Comparison of ENCODE assay signal across 10 mouse cellular contexts in the genomic region with DNA sequence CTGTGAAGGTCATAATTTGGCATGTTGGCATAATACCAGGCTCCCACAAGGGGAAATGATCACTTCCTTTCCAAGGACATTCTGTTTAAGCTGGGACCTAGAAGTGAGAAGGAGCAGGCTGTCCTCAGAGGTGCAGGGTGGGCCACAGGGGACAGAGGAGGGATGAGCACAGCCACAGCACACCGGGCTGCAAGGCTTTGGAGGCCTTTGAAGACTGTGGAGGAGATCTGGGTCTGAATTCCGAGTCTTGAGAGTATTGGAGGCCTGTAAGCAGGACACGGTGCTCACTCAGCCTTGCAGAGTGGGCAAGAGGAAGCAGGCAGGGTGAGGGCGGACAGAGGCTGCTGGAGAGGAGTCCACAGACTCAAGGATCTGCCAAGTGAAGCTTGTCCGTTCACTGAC. TPM values are rescaled to one million over a fixed set of nuclear protein-coding genes. Genes with fewer than 3 reads are reported as not detected.
DNase-seq lines count a peak whose midpoint lies in the region; ATAC-seq lines count a peak whose summit lies in the region.
"Had no signal": no experiment of that assay in that cellular context is flagged by ENCODE, and none has a peak within 500 bp of the region (broad histone marks: within the 10 kb centered on the region; RNA-seq: fewer than 3 reads in every experiment).

No protein-coding gene starts in this region.

- intact Hi-C loops in heart, postnatal 36 days (cut with DNase I) = no loop called here

- 82% methylated on average over 5 of the region's 5 CpGs for WGBS in hindbrain, embryonic 13.5 days
- WGBS in hindbrain, embryonic 12.5 days = 90% methylated on average over 5 of the region's 5 CpGs
- WGBS in neural tube, embryonic 15.5 days = 85% methylated on average over 5 of the region's 5 CpGs

- H3K9ac ChIP-seq in hindbrain, embryonic 13.5 days = 0 out of 2 replicates have a peak overlapping the region, but pooled peaks have one; percentile 19
- H3K9ac ChIP-seq in hindbrain, embryonic 12.5 days = no peak overlapping the region
- no peak overlapping the region for H3K9ac ChIP-seq in neural tube, embryonic 15.5 days (replicated peaks)

- H3K4me3 ChIP-seq in hindbrain, embryonic 13.5 days = no peak overlapping the region
- no peak overlapping the region for H3K4me3 ChIP-seq in hindbrain, embryonic 12.5 days
- peak overlapping the region; percentile 81 for H3K4me3 ChIP-seq in megakaryocyte, embryonic 14.5 days (replicated peaks)
- no peak overlapping the region for H3K4me3 ChIP-seq in neural tube, embryonic 15.5 days (replicated peaks)

- peak; percentile 46 to 54 for DNase-seq in heart, postnatal 36 days
- peak; percentile 41 to 55 for DNase-seq in kidney, postnatal 4 days
- DNase-seq: cerebellum, adult 11-12 months; thymus, postnatal 4 days had no signal

- H3K4me2 ChIP-seq in hindbrain, embryonic 13.5 days = no peak overlapping the region
- H3K4me2 ChIP-seq in hindbrain, embryonic 12.5 days (replicated peaks) = no peak overlapping the region
- H3K4me2 ChIP-seq in neural tube, embryonic 15.5 days = no peak overlapping the region

- no peaks in the 10 kb centered on the region for H3K9me3 ChIP-seq in hindbrain, embryonic 13.5 days
- H3K9me3 ChIP-seq in hindbrain, embryonic 12.5 days (replicated peaks) = no peaks in the 10 kb centered on the region
- no peaks in the 10 kb centered on the region for H3K9me3 ChIP-seq in megakaryocyte, embryonic 14.5 days
- no peaks in the 10 kb centered on the region for H3K9me3 ChIP-seq in neural tube, embryonic 15.5 days (replicated peaks)

- no peaks in the 10 kb centered on the region for H3K36me3 ChIP-seq in hindbrain, embryonic 13.5 days
- H3K36me3 ChIP-seq in hindbrain, embryonic 12.5 days = no peaks in the 10 kb centered on the region
- peaks cover 28% of the 10 kb centered on the region for H3K36me3 ChIP-seq in megakaryocyte, embryonic 14.5 days (replicated peaks; ENCODE audit: low read length)
- H3K36me3 ChIP-seq in neural tube, embryonic 15.5 days = no peaks in the 10 kb centered on the region

- H3K27me3 ChIP-seq in hindbrain, embryonic 13.5 days = no peaks in the 10 kb centered on the region
- no peaks in the 10 kb centered on the region for H3K27me3 ChIP-seq in hindbrain, embryonic 12.5 days
- H3K27me3 ChIP-seq in megakaryocyte, embryonic 14.5 days (replicated peaks) = no peaks in the 10 kb centered on the region
- H3K27me3 ChIP-seq in neural tube, embryonic 15.5 days (replicated peaks) = no peaks in the 10 kb centered on the region

- H3K4me1 ChIP-seq in hindbrain, embryonic 13.5 days (replicated peaks) = peaks cover 12% of the 10 kb centered on the region
- peaks cover 3% of the 10 kb centered on the region; the same call in 1 of the 2 replicates for H3K4me1 ChIP-seq in hindbrain, embryonic 12.5 days
- H3K4me1 ChIP-seq in megakaryocyte, embryonic 14.5 days = peaks cover 73% of the 10 kb centered on the region
- H3K4me1 ChIP-seq in neural tube, embryonic 15.5 days = peaks cover 6% of the 10 kb centered on the region

- no peak for ATAC-seq in hindbrain, embryonic 13.5 days (ENCODE audit: low FRiP score)
- ATAC-seq in hindbrain, embryonic 12.5 days (ENCODE audit: low FRiP score) = no peak
- no peak for ATAC-seq in erythroblast, adult 5-6 weeks (replicated peaks; ENCODE audit: low FRiP score, poor library complexity, severe bottlenecking)
- ATAC-seq in neural tube, embryonic 15.5 days (ENCODE audit: low FRiP score) = no peak
- ATAC-seq: hindbrain, embryonic 16.5 days had no signal

- no peak overlapping the region for H3K27ac ChIP-seq in hindbrain, embryonic 13.5 days
- H3K27ac ChIP-seq in hindbrain, embryonic 12.5 days = no peak overlapping the region
- H3K27ac ChIP-seq in neural tube, embryonic 15.5 days (replicated peaks) = no peak overlapping the region

RNA-seq across cellular contexts. Expression of gene Tbc1d22a, which starts 6.0 kb away (rescaled TPM):
- polyA plus RNA-seq in hindbrain, embryonic 13.5 days (2015; fragmentation: Nextera tagmentation; extraction: Ambion mirVana) = 12.1 and 13.5 TPM in 2 replicates
- 13.8 and 14.1 TPM in 2 replicates for polyA plus RNA-seq in hindbrain, embryonic 12.5 days (2016; fragmentation: Nextera tagmentation; extraction: Ambion mirVana)
- 10 to 100 TPM; 21.7 to 28.6 TPM for total RNA-seq in heart, postnatal 36 days (2021)
- polyA plus RNA-seq in megakaryocyte, embryonic 14.5 days (2012; ENCODE audit: insufficient read depth, low replicate concordance) = 14.3 and 16.7 TPM in 2 replicates
- total RNA-seq in erythroblast, adult 5-6 weeks (2015; ENCODE audit: low replicate concordance) = 2.5 and 3.5 TPM in 2 replicates
- 7.4 and 7.8 TPM in 2 replicates for total RNA-seq in erythroblast, adult 5-6 weeks (2017; ENCODE audit: low replicate concordance)
- polyA plus RNA-seq in neural tube, embryonic 15.5 days (2015; fragmentation: Nextera tagmentation; extraction: Ambion mirVana) = 11.0 and 14.1 TPM in 2 replicates

RNA-seq across cellular contexts. Expression of gene Cerk, which starts 34.3 kb away (rescaled TPM):
- polyA plus RNA-seq in hindbrain, embryonic 13.5 days (2015; fragmentation: Nextera tagmentation; extraction: Ambion mirVana) = 24.3 and 24.5 TPM in 2 replicates
- polyA plus RNA-seq in hindbrain, embryonic 12.5 days (2016; fragmentation: Nextera tagmentation; extraction: Ambion mirVana) = 26.0 and 28.1 TPM in 2 replicates
- total RNA-seq in heart, postnatal 36 days (2021) = 10 to 100 TPM; 28.0 to 28.1 TPM
- polyA plus RNA-seq in megakaryocyte, embryonic 14.5 days (2012; ENCODE audit: insufficient read depth, low replicate concordance) = 52.5 and 70.1 TPM in 2 replicates
- 7.1 and 7.9 TPM in 2 replicates for total RNA-seq in erythroblast, adult 5-6 weeks (2015; ENCODE audit: low replicate concordance)
- total RNA-seq in erythroblast, adult 5-6 weeks (2017; ENCODE audit: low replicate concordance) = 7.9 and 9.8 TPM in 2 replicates
- polyA plus RNA-seq in neural tube, embryonic 15.5 days (2015; fragmentation: Nextera tagmentation; extraction: Ambion mirVana) = 26.4 and 27.5 TPM in 2 replicates
